Mouse (Mus musculus) megakaryocyte progenitor cell, adult 5-6 weeks (primary cell): Measurements from ENCODE around the gene Capn2. TPM values are rescaled to one million over a fixed set of nuclear protein-coding genes. Genes with fewer than 3 reads are reported as not detected.

Experiments used
- ATAC-seq: replicated peaks from 2 replicates; pipeline ENCODE4 v1.8.0; 2016; ENCODE audit warnings: mild to moderate bottlenecking, moderate TSS enrichment, inconsistent platforms; ENCODE audit not compliant: poor library complexity
- total RNA-seq, 2 experiments: library from RNA; stranded (forward) in 1 of 2; stranded (reverse) in 1 of 2; fragments of 157-497, 149-512 nt in 1 of 2; fragments of 200-1000 nt in 1 of 2; gene quantifications; 2 replicates each; pipeline versions ENCODE4 v1.2.3 to v1.2.4; 2015 to 2017

The Capn2 gene
- total RNA-seq, 2 experiments from 2014 or later, result 4.1 to 8.7 TPM

DNA sequence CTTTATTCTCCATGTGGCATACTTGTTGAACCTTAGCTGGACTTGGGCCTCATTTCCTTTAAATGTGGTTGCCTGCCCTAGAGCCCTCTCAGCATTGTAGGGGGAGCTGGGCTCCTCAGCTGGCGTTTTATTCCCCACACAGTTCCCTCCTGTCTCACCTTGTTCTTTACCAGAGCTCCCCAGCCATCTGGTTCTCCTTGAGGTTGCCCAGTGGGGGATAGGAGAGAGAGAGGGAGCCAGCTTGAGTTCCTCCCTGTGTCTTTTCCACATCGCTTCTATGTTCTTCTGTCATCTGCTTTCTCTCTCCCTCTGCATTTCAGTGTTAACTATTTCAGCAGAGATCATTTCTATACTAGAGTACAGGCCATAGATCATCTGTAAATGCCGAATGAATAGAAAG is 92.2 kb downstream of the Capn2 start:
- ATAC-seq, result no peak

DNA sequence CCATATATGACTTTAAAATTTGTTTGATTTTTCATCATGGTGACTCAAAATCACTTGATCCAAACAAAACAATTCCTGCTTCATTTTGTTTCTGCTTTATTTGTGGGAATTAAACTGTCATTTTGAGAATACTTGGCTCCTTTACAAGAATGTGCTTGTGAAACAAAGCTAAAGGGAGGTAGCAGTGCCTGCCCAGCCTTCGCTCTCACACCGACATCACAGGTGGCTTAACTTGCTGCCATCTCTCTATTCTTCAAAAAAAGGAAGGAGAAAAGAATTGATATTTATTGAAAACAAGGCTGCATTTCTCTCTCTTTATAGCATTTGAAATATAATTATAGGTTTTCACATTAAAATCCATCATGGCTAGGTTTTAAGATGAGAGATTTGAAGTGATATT is 93.1 kb downstream of the Capn2 start:
- ATAC-seq, result no peak

DNA sequence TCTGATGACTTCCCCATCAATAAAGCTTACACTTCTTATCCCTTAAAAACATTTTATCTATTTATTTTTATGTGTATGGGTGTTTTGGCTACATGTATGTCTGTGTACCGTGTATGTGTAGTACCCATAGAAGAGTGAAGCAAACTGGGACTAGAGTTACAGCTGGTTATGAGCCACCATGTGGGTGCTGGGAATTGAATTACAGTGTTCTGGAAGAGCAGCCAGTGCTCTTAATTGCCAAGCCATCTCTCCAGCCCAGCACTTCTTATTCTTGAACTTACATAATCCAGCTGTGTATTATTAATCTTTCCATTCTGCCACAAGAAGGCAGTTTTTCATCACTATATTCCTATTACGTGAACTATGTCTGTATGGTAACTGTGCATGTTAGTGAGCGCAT is 97.9 kb downstream of the Capn2 start:
- ATAC-seq, result no peak

Other genes with a start within 250 kb of the Capn2 start
- gene Degs1, start 234.8 kb downstream of the Capn2 start, total RNA-seq (2015), result 70.1 and 75.7 TPM in 2 replicates
- 27.7 and 33.6 TPM in 2 replicates for gene Degs1, start 234.8 kb downstream of the Capn2 start, total RNA-seq (2017)
- 14.2 and 14.3 TPM in 2 replicates for gene Fbxo28, start 176.0 kb downstream of the Capn2 start, total RNA-seq (2015)
- gene Fbxo28, start 176.0 kb downstream of the Capn2 start, total RNA-seq (2017), result 10.8 and 12.7 TPM in 2 replicates
- 12.3 and 17.5 TPM in 2 replicates for gene Trp53bp2, start 108.4 kb downstream of the Capn2 start, total RNA-seq (2015)
- gene Trp53bp2, start 108.4 kb downstream of the Capn2 start, total RNA-seq (2017), result 7.5 and 10.6 TPM in 2 replicates
- not detected in 2 replicates for gene Capn8, start 47.4 kb upstream of the Capn2 start, total RNA-seq (2015)
- gene Capn8, start 47.4 kb upstream of the Capn2 start, total RNA-seq (2017), result not detected in 2 replicates
- not detected in 2 replicates for gene Ccdc185, start 231.6 kb upstream of the Capn2 start, total RNA-seq (2015)
- gene Ccdc185, start 231.6 kb upstream of the Capn2 start, total RNA-seq (2017), result not detected in 2 replicates
- not detected in 2 replicates for gene Susd4, start 246.3 kb upstream of the Capn2 start, total RNA-seq (2015)
- gene Susd4, start 246.3 kb upstream of the Capn2 start, total RNA-seq (2017), result not detected in 2 replicates